Mouse (Mus musculus) liver (tissue): ENCODE measurements around the gene Mettl6.

Source experiments
- DNase-seq: peaks from one replicate; pipeline ENCODE4 v3.0.0-alpha.2; 2020; ENCODE audit warnings: mixed read lengths

Gene Mettl6

GRCm38 (mm10) chr14:31431789-31432330 is 63.0 kb downstream of the Mettl6 start:
- DNase-seq = no peak

- no peak for DNase-seq
Measured at GRCm38 (mm10) chr14:31429004-31429395, 65.8 kb downstream of the Mettl6 start.

- DNase-seq = no peak
Measured at GRCm38 (mm10) chr14:31428211-31429003, 66.4 kb downstream of the Mettl6 start.
